Mouse (Mus musculus) cerebellum, adult 2 months (tissue): ENCODE measurements at regions not wholly inside any gene's neighbourhood (a gene's known extent, or its start where the extent isn't known, plus 50 kb on each side); places are given as distances from the start of the nearest gene placed in this dataset.

Source experiments
- DNase-seq, 2 experiments: peaks; one replicate each; pipeline ENCODE4 v3.0.0; 2021
- H3K27ac ChIP-seq: fragments of 200-500 bp; 2 replicates; pipeline ENCODE4 v1.5.1; 2012; ENCODE audit warnings: low read length, control low read depth, inconsistent platforms; ENCODE audit not compliant: insufficient read depth
- H3K27me3 ChIP-seq: fragments of 200-500 bp; 2 replicates; pipeline ENCODE4 v1.6.1; 2012; ENCODE audit warnings: inconsistent platforms, mild to moderate bottlenecking, low read length, moderate library complexity; ENCODE audit not compliant: control insufficient read depth, insufficient read depth
- H3K4me1 ChIP-seq: fragments of 200-500 bp; 2 replicates; pipeline ENCODE4 v1.6.1; 2011; ENCODE audit warnings: low read length; ENCODE audit not compliant: control insufficient read depth, insufficient read depth
- H3K4me3 ChIP-seq: fragments of 200-500 bp; replicated peaks from 2 replicates; pipeline ENCODE3; 2011; ENCODE audit warnings: mild to moderate bottlenecking, low read depth, low read length, control low read depth; ENCODE audit not compliant: insufficient read depth
- CTCF ChIP-seq: fragments of 200-500 bp; IDR thresholded peaks from 2 replicates; pipeline ENCODE4 v1.5.1; 2011; ENCODE audit warnings: low read depth, mild to moderate bottlenecking, control low read depth, low read length, moderate library complexity, borderline replicate concordance; ENCODE audit not compliant: insufficient read depth
- POLR2A ChIP-seq: fragments of 200-500 bp; IDR thresholded peaks from 2 replicates; pipeline ENCODE4 v1.6.1; 2011; ENCODE audit warnings: low read length, control low read depth, borderline replicate concordance; ENCODE audit not compliant: insufficient read depth
- WGBS: fragments of 180-500 bp; shearing (Covaris S2); methylation state at CpG from one replicate; pipeline ENCODE4 v1.1.7; 2018; 5-methylcytosine and 5-hydroxymethylcytosine counted together

DNA sequence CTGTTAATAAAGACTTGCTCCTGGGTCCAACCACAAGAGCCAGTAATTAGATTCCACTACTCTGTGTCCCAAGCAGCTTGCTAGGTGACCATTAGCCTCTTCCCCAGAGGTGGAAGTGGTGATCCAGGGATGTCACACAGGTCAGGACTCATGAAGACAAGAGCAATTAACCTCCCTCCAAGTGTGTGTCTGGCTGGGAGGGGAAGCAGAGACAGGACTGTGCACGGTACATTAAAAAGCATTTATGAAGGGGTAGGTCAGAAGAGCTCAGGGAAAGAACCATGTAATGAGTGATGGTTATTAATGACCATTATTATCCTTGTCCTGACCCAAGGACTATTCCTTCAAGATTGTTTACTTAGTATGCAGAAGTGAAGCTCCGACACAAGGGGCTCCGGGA, 136.9 kb upstream of the Gm6657 start:
- H3K27ac ChIP-seq, result no peak overlapping the region
- WGBS, result 81% methylated on average over 3 of the region's 3 CpGs
- DNase-seq, result no peak

DNA sequence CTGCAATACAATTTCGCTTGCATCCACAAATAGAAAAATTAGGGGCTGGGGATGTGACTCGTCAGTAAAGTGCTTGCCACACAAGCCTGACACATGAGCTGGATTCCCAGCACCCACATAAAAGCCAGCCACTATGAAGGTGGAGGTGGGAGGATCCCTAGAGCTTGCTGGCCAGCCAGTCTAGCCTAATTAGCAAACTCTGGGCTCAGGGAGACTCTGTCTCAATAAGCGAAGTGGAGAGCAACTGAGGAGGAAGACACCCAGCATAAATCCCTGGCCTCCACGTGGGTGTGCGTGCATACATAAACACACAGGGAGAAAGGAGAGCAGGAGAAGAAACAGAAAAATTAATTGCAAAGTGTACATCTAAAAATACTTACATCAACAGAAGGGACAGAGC, 134.1 kb upstream of the Gm6657 start:
- Histone ChIP-seq H3K27ac (no peak overlapping the region), H3K4me3 (no peak overlapping the region), H3K4me1 (no peaks in the 10 kb centered on the region), H3K27me3 (no peaks in the 10 kb centered on the region)
- 72% methylated on average over 5 of the region's 5 CpGs for WGBS
- no peak for TF ChIP-seq POLR2A
- no peak for TF ChIP-seq CTCF
- DNase-seq, result no peak

More for the DNA sequence above, 136.9 kb upstream of the Gm6657 start:
- H3K4me3 ChIP-seq, result no peak overlapping the region
- no peaks in the 10 kb centered on the region for H3K4me1 ChIP-seq
- TF ChIP-seq CTCF (no peak), POLR2A (no peak)
- no peaks in the 10 kb centered on the region for H3K27me3 ChIP-seq

DNA sequence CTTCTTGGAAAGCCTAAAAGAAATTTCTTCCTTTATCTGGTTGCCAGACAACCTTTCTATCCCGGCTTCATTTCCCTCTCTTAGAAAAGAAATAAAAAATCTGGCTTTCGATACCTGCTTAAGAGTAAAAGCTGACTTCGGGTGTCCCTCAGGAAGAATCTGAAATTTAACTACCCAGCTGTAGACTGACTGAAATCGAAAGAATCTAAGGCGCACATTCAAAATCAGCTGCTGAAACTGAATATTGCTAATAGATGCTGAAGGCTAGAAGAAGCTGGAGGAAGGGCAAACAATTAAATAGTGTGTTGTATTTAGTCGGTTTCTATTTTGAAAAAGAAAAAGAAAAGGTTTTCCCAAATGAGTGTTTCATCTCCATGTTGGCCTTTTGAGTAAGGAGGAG, 128.0 kb upstream of the Gm6657 start:
- Histone ChIP-seq H3K27me3 (no peaks in the 10 kb centered on the region), H3K4me3 (no peak overlapping the region), H3K4me1 (no peaks in the 10 kb centered on the region), H3K27ac (no peak overlapping the region)
- 88% methylated on average over 6 of the region's 6 CpGs for WGBS
- DNase-seq, result no peak
- TF ChIP-seq CTCF (no peak), POLR2A (no peak)

DNA sequence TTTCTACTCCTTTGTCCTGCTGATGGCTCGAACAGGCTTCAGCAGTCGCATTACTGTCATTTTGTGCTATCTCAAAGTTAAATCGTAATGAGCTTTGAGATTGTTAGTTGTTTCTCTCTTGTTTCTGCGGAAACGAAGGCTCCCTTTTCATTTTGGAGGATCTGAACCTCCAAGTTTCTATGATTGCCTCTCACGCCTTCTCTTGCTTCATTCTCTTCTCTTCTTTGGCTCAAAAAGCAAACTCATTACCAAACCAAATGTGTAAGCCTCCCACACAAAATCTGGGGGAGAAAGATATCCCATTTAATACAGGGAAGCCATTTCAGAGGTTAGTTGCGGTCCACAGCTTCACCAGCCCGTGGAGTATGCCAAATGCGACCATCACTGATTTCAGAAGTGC, 121.1 kb upstream of the Gm6657 start:
- DNase-seq, result no peak
- Histone ChIP-seq H3K27me3 (no peaks in the 10 kb centered on the region), H3K4me1 (no peaks in the 10 kb centered on the region), H3K27ac (no peak overlapping the region), H3K4me3 (no peak overlapping the region)
- WGBS, result 78% methylated on average over 9 of the region's 9 CpGs
- TF ChIP-seq POLR2A (no peak), CTCF (no peak)

DNA sequence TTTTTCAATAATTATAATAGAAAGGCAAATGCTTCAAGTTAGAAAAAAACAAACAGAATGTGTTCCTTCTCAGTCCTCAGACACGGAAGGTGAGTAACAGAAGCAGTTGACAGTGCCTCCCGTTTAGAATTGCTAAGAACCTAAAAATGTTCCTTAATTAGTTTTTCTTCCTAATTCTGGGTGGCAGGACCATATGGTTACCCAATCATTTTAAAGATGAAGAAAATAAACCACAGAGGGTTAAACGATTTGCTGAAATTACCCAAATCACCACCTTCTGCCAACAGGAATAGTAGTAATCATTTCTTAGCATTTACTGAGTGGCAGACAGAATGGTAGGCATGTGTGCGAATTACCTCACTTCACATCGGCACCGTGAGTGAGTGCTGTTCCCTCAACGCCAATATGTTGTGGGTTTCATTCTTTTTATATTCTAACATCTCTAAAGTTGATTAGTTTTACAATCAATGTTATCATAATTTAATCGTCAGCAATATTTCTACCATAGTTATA, 119.7 kb upstream of the Gm6657 start:
- Histone ChIP-seq H3K4me3 (no peak overlapping the region), H3K27ac (no peak overlapping the region), H3K4me1 (no peaks in the 10 kb centered on the region), H3K27me3 (no peaks in the 10 kb centered on the region)
- 83% methylated on average over 8 of the region's 8 CpGs for WGBS
- TF ChIP-seq CTCF, result no peak
- TF ChIP-seq POLR2A, result no peak
- no peak for DNase-seq

DNA sequence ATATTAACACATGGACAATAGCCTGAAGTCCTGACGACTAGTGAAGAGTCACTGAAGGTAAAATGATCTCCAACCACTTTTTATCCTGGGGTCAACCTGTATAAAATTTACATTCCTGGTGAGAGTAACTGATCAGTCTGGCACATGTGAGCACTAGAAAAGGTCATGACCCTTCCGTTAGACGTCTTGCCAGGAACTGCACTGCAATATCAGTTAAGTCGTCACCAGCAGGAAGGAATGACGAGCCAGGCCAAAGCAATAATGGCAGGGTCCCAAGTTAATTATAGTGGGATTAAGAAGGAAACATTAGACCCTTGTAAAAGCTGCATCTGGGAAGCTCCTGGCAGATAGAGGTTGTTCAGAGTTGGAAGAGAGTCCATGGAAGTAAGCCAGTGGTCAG, 116.8 kb upstream of the Gm6657 start:
- no peak for TF ChIP-seq CTCF
- no peak for TF ChIP-seq POLR2A
- Histone ChIP-seq H3K27ac (no peak overlapping the region), H3K4me1 (no peaks in the 10 kb centered on the region), H3K27me3 (no peaks in the 10 kb centered on the region), H3K4me3 (no peak overlapping the region)
- no peak for DNase-seq
- 50% methylated on average over 5 of the region's 5 CpGs for WGBS

DNA sequence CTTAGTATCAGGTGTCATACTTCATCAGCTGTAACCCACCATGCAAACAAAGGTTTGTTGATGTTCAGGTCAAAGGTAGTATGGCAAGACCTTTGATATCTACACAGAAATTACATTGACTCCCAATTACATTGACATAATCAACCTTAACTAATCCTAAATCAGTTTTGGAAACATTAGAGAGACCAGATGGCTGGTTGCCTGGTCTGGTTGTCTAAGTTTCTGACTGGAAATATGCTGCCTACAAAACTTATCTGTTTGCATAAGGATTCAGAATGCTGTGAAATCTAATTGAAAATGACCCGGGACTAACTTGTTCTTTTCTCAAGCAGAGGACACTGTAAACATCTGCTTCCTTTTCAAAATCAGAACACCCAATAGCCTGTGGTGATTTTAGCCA, 111.9 kb upstream of the Gm6657 start:
- H3K27me3 ChIP-seq, result no peaks in the 10 kb centered on the region
- DNase-seq, result no peak
- 57% methylated on average over 1 of the region's 1 CpGs for WGBS
- no peaks in the 10 kb centered on the region for H3K4me1 ChIP-seq
- TF ChIP-seq POLR2A (no peak), CTCF (no peak)
- no peak overlapping the region for H3K27ac ChIP-seq
- H3K4me3 ChIP-seq, result no peak overlapping the region

DNA sequence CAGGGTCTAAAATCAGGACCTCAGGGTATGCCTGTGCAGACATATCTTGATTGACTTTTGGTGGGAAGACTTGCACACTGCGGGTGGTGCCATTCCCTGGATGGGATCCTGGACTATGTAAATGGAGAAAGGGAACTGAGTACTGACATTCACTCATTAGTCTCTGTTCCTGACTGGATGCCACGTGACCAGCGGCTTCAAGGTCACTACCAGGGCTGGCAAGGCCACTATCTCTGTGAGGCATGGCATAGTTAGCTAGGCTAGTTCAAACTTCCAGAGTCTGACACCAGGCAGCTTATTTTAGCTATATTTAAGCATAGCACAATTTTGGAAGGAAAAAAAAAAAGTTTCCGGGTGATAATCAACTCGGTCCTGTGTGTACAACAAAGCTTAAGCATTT, 108.0 kb upstream of the Gm6657 start:
- Histone ChIP-seq H3K27ac (no peak overlapping the region), H3K27me3 (no peaks in the 10 kb centered on the region), H3K4me1 (no peaks in the 10 kb centered on the region), H3K4me3 (no peak overlapping the region)
- TF ChIP-seq CTCF (no peak), POLR2A (no peak)
- WGBS, result 92% methylated on average over 5 of the region's 5 CpGs
- DNase-seq, result no peak

DNA sequence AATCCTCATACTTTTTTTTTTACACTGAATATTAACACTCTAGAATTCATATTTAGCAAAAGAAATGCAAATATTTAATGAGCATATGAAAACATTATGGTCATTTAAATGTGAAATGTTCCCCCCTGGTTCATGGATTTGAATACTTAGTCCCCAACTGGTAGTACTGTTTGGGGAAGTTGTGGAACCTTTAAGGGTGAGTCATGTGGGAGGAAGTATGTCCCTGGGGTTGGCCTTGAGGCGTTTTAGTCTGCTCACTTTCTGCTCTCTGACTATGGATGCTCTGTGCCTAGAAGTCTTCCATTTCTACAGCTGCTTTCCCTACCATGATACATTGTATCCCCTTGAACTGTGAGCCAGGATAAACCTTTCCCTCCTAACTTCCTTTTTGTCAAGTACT, 106.1 kb upstream of the Gm6657 start:
- no peak for TF ChIP-seq POLR2A
- no peak for TF ChIP-seq CTCF
- DNase-seq, result no peak
- Histone ChIP-seq H3K4me1 (no peaks in the 10 kb centered on the region), H3K27ac (no peak overlapping the region), H3K4me3 (no peak overlapping the region), H3K27me3 (no peaks in the 10 kb centered on the region)
- WGBS, result 77% methylated on average over 1 of the region's 1 CpGs

DNA sequence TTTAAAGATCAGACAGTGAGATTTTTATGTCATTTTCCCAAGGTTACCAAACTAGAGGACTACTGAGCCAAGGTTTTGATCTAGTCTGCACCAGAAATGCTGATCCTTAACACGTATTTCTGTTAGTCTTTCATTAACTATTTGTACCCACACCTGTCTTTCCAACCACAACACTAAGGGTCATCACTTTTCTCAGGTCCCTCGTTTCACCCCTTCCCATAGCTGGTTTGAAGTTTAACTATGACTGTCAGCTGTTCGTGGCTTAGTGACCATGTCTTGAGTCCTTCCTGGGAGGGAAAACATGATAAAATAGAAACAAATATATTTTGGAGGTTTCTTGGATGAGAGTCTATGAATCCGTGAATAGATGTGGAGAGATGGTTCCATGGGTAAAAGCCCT, 99.6 kb upstream of the Gm6657 start:
- DNase-seq, result no peak
- no peak for TF ChIP-seq POLR2A
- no peak for TF ChIP-seq CTCF
- H3K27me3 ChIP-seq, result no peaks in the 10 kb centered on the region
- no peak overlapping the region for H3K4me3 ChIP-seq
- H3K4me1 ChIP-seq, result peaks cover 6% of the 10 kb centered on the region; the same call in 1 of the 2 replicates
- H3K27ac ChIP-seq, result no peak overlapping the region
- 95% methylated on average over 4 of the region's 4 CpGs for WGBS
